Mouse (Mus musculus) erythroblast, embryonic 14.5 days (primary cell): Measurements from ENCODE around the gene Mrtfa.

Experiments
- GATA1 ChIP-seq: IDR thresholded peaks from 2 replicates; pipeline ENCODE4 v1.6.1; 2012; ENCODE audit warnings: low read length, inconsistent platforms, mixed read lengths
- TAL1 ChIP-seq: IDR thresholded peaks from 3 replicates; pipeline ENCODE4 v1.6.1; 2012; ENCODE audit warnings: low read length, inconsistent platforms, mixed read lengths

DNA sequence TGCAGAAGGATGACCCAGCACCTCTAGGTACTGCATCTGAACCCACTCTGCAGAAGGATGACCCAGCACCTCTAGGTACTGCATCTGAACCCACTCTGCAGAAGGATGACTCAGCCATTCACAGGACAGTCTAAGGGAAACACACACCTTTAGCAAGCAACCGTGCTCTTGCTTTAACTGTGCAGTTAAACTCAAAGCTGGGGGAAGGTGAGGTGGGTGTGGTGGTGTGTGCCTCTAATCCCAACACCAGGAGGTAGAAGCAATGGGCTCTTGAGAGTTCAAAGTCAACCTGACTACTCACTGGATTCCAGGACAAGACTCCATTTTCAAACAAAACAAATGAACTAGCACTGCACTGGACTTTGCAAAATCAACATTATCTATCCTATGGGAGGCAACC lies 5.6 kb downstream of the Mrtfa start:
- TF ChIP-seq GATA1, result no peak
- no peak for TF ChIP-seq TAL1
